Mouse (Mus musculus) liver, postnatal 0 days (tissue): ENCODE data around the gene Ehd2.

Experiments used
- CTCF ChIP-seq: sonication (generic); IDR thresholded peaks from 2 replicates; pipeline ENCODE4 v1.5.1; 2016; ENCODE audit warnings: antibody characterized with exemption, low read depth
- EP300 ChIP-seq: IDR thresholded peaks from 2 replicates; pipeline ENCODE4 v1.6.1; 2016; ENCODE audit warnings: antibody characterized with exemption, low read depth, mild to moderate bottlenecking

DNA sequence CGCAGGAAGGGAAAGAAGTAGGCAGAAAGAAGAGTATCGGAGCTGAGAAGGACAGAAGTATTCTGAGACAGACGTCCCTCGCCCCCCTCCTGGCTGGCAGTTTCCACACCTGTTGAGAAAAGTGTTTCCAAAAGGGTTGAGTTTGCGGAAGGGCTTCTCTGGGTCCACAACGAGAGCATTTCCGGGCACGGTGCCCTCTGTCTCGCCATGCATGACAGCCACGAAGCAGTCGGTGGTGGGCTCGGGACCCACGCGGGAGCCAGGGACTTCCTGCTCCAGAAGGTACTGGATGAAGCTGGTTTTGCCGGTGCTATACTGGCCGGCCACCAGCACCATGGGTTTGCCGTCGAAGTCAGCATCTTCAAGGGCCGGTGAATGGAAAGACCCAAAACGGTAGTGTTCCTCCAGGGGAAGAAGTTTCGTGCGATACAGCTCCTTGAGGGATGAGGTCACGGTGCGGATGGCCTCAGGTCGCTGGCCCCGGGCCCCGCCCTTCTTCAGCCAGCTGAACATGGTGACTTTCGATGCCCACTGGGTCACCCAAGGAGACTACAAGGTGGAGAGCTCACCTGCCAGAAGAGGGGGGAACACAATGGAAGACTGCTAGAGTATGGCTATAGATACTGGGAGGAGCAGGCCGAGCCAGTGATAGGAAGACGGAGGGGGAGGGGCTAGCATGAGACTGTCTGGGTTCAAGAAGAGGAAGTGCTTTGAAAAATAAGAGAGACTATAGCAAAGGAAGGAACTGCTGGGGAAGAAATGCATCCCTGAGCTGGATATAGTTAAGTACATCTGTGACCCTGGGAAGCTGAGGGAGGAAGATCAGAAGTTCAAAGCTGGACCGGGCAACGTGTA, 3.3 kb downstream of the Ehd2 start:
- TF ChIP-seq EP300: no peak
- TF ChIP-seq CTCF: no peak
